Mouse (Mus musculus) urinary bladder, postnatal 14 days (tissue): Measurements from ENCODE around the gene Ndufaf2.

Source experiments
- DNase-seq: peaks from one replicate; pipeline ENCODE4 v3.0.0; 2021; ENCODE audit warnings: low spot score

Ndufaf2 gene

GRCm38 (mm10) chr13:108138403-108138977 lies 19.9 kb downstream of the Ndufaf2 start:
- no peak for DNase-seq

GRCm38 (mm10) chr13:108135617-108136016 lies 22.8 kb downstream of the Ndufaf2 start:
- no peak for DNase-seq

GRCm38 (mm10) chr13:108132031-108132819 lies 26.2 kb downstream of the Ndufaf2 start:
- no peak for DNase-seq

- no peak for DNase-seq
Measured at GRCm38 (mm10) chr13:108130737-108131136, 27.7 kb downstream of the Ndufaf2 start.

GRCm38 (mm10) chr13:108129070-108129469 lies 29.4 kb downstream of the Ndufaf2 start:
- no peak for DNase-seq

GRCm38 (mm10) chr13:108127883-108128282 lies 30.5 kb downstream of the Ndufaf2 start:
- DNase-seq: no peak

GRCm38 (mm10) chr13:108127130-108127529 lies 31.3 kb downstream of the Ndufaf2 start:
- peak; percentile 30 for DNase-seq

GRCm38 (mm10) chr13:108126246-108126645 lies 32.2 kb downstream of the Ndufaf2 start:
- DNase-seq: no peak

GRCm38 (mm10) chr13:108124096-108124495 lies 34.3 kb downstream of the Ndufaf2 start:
- no peak for DNase-seq

GRCm38 (mm10) chr13:108123109-108123723 lies 35.2 kb downstream of the Ndufaf2 start:
- no peak for DNase-seq

- DNase-seq: no peak
Measured at GRCm38 (mm10) chr13:108119411-108120310, 38.8 kb downstream of the Ndufaf2 start.

- DNase-seq: no peak
Measured at GRCm38 (mm10) chr13:108118188-108118587, 40.2 kb downstream of the Ndufaf2 start.

- DNase-seq: no peak
Measured at GRCm38 (mm10) chr13:108117654-108118053, 40.8 kb downstream of the Ndufaf2 start.

- no peak for DNase-seq
Measured at GRCm38 (mm10) chr13:108114257-108114656, 44.2 kb downstream of the Ndufaf2 start.

- DNase-seq: no peak
Measured at GRCm38 (mm10) chr13:108113536-108113935, 44.9 kb downstream of the Ndufaf2 start.

GRCm38 (mm10) chr13:108110929-108111328 lies 47.5 kb downstream of the Ndufaf2 start:
- DNase-seq: no peak

- DNase-seq: no peak
Measured at GRCm38 (mm10) chr13:108100700-108101099, 57.7 kb downstream of the Ndufaf2 start.

- DNase-seq: no peak
Measured at GRCm38 (mm10) chr13:108096446-108096845, 62.0 kb downstream of the Ndufaf2 start.

- peak; percentile 4 for DNase-seq
Measured at GRCm38 (mm10) chr13:108095617-108096016, 62.8 kb downstream of the Ndufaf2 start.

- no peak for DNase-seq
Measured at GRCm38 (mm10) chr13:108094681-108095080, 63.7 kb downstream of the Ndufaf2 start.

GRCm38 (mm10) chr13:108092290-108092689 lies 66.1 kb downstream of the Ndufaf2 start:
- no peak for DNase-seq

- DNase-seq: no peak
Measured at GRCm38 (mm10) chr13:108086724-108087123, 71.7 kb downstream of the Ndufaf2 start.
